In genomic region chr10:70099052-70099451, GRCm38 (mm10) we compare ENCODE assay signal across 9 mouse cellular contexts. TPM values are rescaled to one million over a fixed set of nuclear protein-coding genes. Genes with fewer than 3 reads are reported as not detected.
A peak's percentile ranks its signal among the peaks of the same experiment; 100 is the strongest.
DNase-seq lines count a peak whose midpoint lies in the region; ATAC-seq and TF ChIP-seq lines count a peak whose summit lies in the region.
"Had no signal": no experiment of that assay in that cellular context is flagged by ENCODE, and none has a peak within 500 bp of the region (broad histone marks: within the 10 kb centered on the region; RNA-seq: fewer than 3 reads in every experiment).

No protein-coding gene starts in this region.

- peaks cover 41% of the 10 kb centered on the region for H3K36me3 ChIP-seq in megakaryocyte, embryonic 14.5 days (replicated peaks; ENCODE audit: low read length)
- H3K36me3 ChIP-seq in stomach, postnatal 0 days (ENCODE audit: control insufficient read depth, insufficient read depth, low read length) = no peaks in the 10 kb centered on the region

- peak overlapping the region; percentile 84 for H3K4me2 ChIP-seq in stomach, postnatal 0 days (replicated peaks; ENCODE audit: low read depth)

- H3K9me3 ChIP-seq in megakaryocyte, embryonic 14.5 days = peaks cover 7% of the 10 kb centered on the region; the same call in 1 of the 2 replicates
- no peaks in the 10 kb centered on the region for H3K9me3 ChIP-seq in stomach, postnatal 0 days (ENCODE audit: control insufficient read depth, low read length)

- peaks cover 46% of the 10 kb centered on the region for H3K4me1 ChIP-seq in megakaryocyte, embryonic 14.5 days
- peaks cover 2% of the 10 kb centered on the region for H3K4me1 ChIP-seq in stomach, postnatal 0 days (replicated peaks; ENCODE audit: control insufficient read depth, insufficient read depth)

- H3K9ac ChIP-seq in stomach, postnatal 0 days (ENCODE audit: low read length) = peak overlapping the region; percentile 23; the same call in 1 of the 2 replicates

- DNase-seq in adrenal gland, adult (ENCODE audit: inconsistent age in 2 of 2, low spot score in 1 of 2) = peak; percentile 63 to 74
- DNase-seq in adrenal gland, adult 18-20 months (ENCODE audit: low spot score in 2 of 2) = no peak
- peak; percentile 15 for DNase-seq in liver
- no peak for DNase-seq in stomach, postnatal 0 days (ENCODE audit: low spot score)
- no peak for DNase-seq in gastrocnemius, postnatal 4 days (ENCODE audit: low spot score in 2 of 2)
- no peak for DNase-seq in left cerebral cortex, postnatal 4 days
- DNase-seq: lung, postnatal 10 days had no signal

- TF ChIP-seq EP300 in stomach, postnatal 0 days (optimal IDR thresholded peaks at IDR 0.05) = no peak

- TF ChIP-seq CTCF in stomach, postnatal 0 days (IDR thresholded peaks at IDR 0.05; ENCODE audit: low read depth) = no peak

- WGBS in stomach, postnatal 0 days = 36% methylated on average over 8 of the region's 8 CpGs

- intact Hi-C loops in left cerebral cortex, postnatal 4 days (cut with DNase I) = loop anchor here (10.0 kb wide), 2 partner anchors 74 to 196 kb away; no protein-coding TSS in a partner anchor

- H3K27me3 ChIP-seq in megakaryocyte, embryonic 14.5 days (replicated peaks) = no peaks in the 10 kb centered on the region
- no peaks in the 10 kb centered on the region for H3K27me3 ChIP-seq in stomach, postnatal 0 days (ENCODE audit: control insufficient read depth, insufficient read depth, low read length)

- no peak for ATAC-seq in megakaryocyte, adult 5-6 weeks (ENCODE audit: poor library complexity, severe bottlenecking)
- no peak for ATAC-seq in stomach, postnatal 0 days (ENCODE audit: low FRiP score, low TSS enrichment)

- no peak overlapping the region for H3K27ac ChIP-seq in stomach, postnatal 0 days (replicated peaks)

- H3K4me3 ChIP-seq in megakaryocyte, embryonic 14.5 days (replicated peaks) = peak overlapping the region; percentile 98
- H3K4me3 ChIP-seq in stomach, postnatal 0 days (ENCODE audit: low read depth, low read length) = peak overlapping the region; percentile 97

RNA-seq across cellular contexts. Expression of gene Ccdc6, which starts 2.1 kb away (rescaled TPM):
- 10 to 100 TPM; 84.9 to 85.0 TPM for total RNA-seq in adrenal gland, adult 18-20 months (2021)
- polyA plus RNA-seq in megakaryocyte, embryonic 14.5 days (2012; ENCODE audit: insufficient read depth, low replicate concordance) = 12.2 and 12.4 TPM in 2 replicates
- total RNA-seq in megakaryocyte, adult 5-6 weeks (2015) = 11.9 and 15.7 TPM in 2 replicates
- 10.3 and 13.2 TPM in 2 replicates for total RNA-seq in megakaryocyte, adult 5-6 weeks (2017)
- polyA plus RNA-seq in stomach, postnatal 0 days (2015; fragmentation: Nextera tagmentation; extraction: Ambion mirVana) = 9.4 and 10.0 TPM in 2 replicates
- total RNA-seq in gastrocnemius, postnatal 4 days (2021) = 10 to 100 TPM; 65.3 to 73.4 TPM
- 10 to 100 TPM; 68.1 to 70.5 TPM for total RNA-seq in left cerebral cortex, postnatal 4 days (2021)

Comparison
In these comparisons a context has a peak if more than half of its experiments do, and no peak if none do; other contexts are left out.
1. DNase-seq: peak in adrenal gland, adult (2 of 2) and liver (single experiment); none in adrenal gland, adult 18-20 months (0 of 2), stomach, postnatal 0 days (single experiment), gastrocnemius, postnatal 4 days (0 of 2) and left cerebral cortex, postnatal 4 days (single experiment).